Mouse (Mus musculus): ENCODE measurements at regions not wholly inside any gene's neighbourhood (a gene's known extent, or its start where the extent isn't known, plus 50 kb on each side); places are given as distances from the start of the nearest gene placed in this dataset.

DNA sequence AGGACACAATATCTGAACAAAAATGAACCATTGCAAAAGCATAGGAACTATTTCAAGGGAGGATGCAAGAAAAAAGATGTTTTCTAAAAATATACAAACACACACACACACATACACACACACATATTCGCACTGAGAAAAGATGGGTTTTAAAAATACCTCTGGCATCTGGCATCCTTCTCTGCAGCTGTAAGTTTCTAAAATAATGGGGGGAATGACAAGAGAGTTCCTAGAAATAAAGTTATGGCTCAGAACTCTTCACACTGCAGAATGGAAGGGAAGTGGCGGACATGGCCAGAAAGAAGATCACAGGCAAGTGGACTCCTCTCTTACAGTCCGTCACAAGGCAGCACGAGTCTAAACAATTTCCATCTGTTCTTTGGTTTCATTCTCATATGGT is 66.5 kb upstream of the Lrig3 start:
- no peak for TF ChIP-seq POLR2A (IDR thresholded peaks at IDR 0.05; ENCODE audit: low read depth, low read length)
- TF ChIP-seq CTCF (IDR thresholded peaks at IDR 0.05; ENCODE audit: extremely low read depth, insufficient read length, insufficient replicate concordance, low read depth, low read length): no peak
